Mouse (Mus musculus) spleen, adult 2 months (tissue): ENCODE data around the gene 1700042G07Rik.

Source experiments
- CTCF ChIP-seq: fragments of 200-500 bp; IDR thresholded peaks from 2 replicates; pipeline ENCODE4 v1.5.1; 2011; ENCODE audit warnings: mild to moderate bottlenecking, inconsistent platforms; ENCODE audit not compliant: insufficient read depth, insufficient read length, insufficient replicate concordance; ENCODE audit errors: extremely low read depth
- POLR2A ChIP-seq: fragments of 200-500 bp; IDR thresholded peaks from 2 replicates; pipeline ENCODE4 v1.6.1; 2011; ENCODE audit warnings: low read depth, low read length, inconsistent platforms

- TF ChIP-seq POLR2A (no peak), CTCF (no peak)
Observed at GRCm38 (mm10) chr4:116217046-116217445, 43.9 kb downstream of the 1700042G07Rik start.
